Mouse (Mus musculus): ENCODE data around the gene Ap2m1.

Gene Ap2m1

GRCm38 (mm10) chr16:20530941-20531340 lies 4.3 kb upstream of the Ap2m1 start:
- DNase-seq: no peak

- peak; percentile 31 for DNase-seq
Measured at GRCm38 (mm10) chr16:20534617-20535295, 522 bp upstream of the Ap2m1 start.

- peak; percentile 63 for DNase-seq
Measured at GRCm38 (mm10) chr16:20536081-20536665, 895 bp downstream of the Ap2m1 start.

GRCm38 (mm10) chr16:20537071-20537471 lies 1.8 kb downstream of the Ap2m1 start:
- peak; percentile 89 for DNase-seq

- no peak for DNase-seq
Measured at GRCm38 (mm10) chr16:20537601-20538320, 2.5 kb downstream of the Ap2m1 start.

- DNase-seq: no peak
Measured at GRCm38 (mm10) chr16:20539649-20540048, 4.4 kb downstream of the Ap2m1 start.

GRCm38 (mm10) chr16:20540438-20540837 lies 5.2 kb downstream of the Ap2m1 start:
- no peak for DNase-seq

- DNase-seq: no peak
Measured at GRCm38 (mm10) chr16:20545696-20546095, 10.4 kb downstream of the Ap2m1 start.

- DNase-seq: peak; percentile 38
Measured at GRCm38 (mm10) chr16:20547423-20547822, 12.1 kb downstream of the Ap2m1 start.

GRCm38 (mm10) chr16:20548096-20548948 lies 13.0 kb downstream of the Ap2m1 start, which contains the start of gene Abcf3:
Abcf3 (plus strand) TSS chr16:20548577.
- DNase-seq: peak; percentile 99

- no peak for DNase-seq
Measured at GRCm38 (mm10) chr16:20549161-20549560, 13.9 kb downstream of the Ap2m1 start.

GRCm38 (mm10) chr16:20551691-20552090 lies 16.4 kb downstream of the Ap2m1 start:
- no peak for DNase-seq

- no peak for DNase-seq
Measured at GRCm38 (mm10) chr16:20552594-20552993, 17.3 kb downstream of the Ap2m1 start.

GRCm38 (mm10) chr16:20555000-20555399 lies 19.7 kb downstream of the Ap2m1 start:
- no peak for DNase-seq

GRCm38 (mm10) chr16:20557381-20557780 lies 22.1 kb downstream of the Ap2m1 start:
- no peak for DNase-seq

GRCm38 (mm10) chr16:20565075-20565474 lies 29.8 kb downstream of the Ap2m1 start:
- no peak for DNase-seq

GRCm38 (mm10) chr16:20589366-20589938 lies 54.2 kb downstream of the Ap2m1 start, which contains the start of gene Vwa5b2:
Vwa5b2 (plus strand) TSS chr16:20589471.
- DNase-seq: no peak

- no peak for DNase-seq
Measured at GRCm38 (mm10) chr16:20589939-20590679, 54.8 kb downstream of the Ap2m1 start.

- no peak for DNase-seq
Measured at GRCm38 (mm10) chr16:20590680-20591038, 55.4 kb downstream of the Ap2m1 start.

GRCm38 (mm10) chr16:20591076-20591705 lies 55.9 kb downstream of the Ap2m1 start:
- no peak for DNase-seq

Data from kidney, adult 9 months (tissue).